Mouse (Mus musculus): ENCODE results near the gene Sox5. TPM values are rescaled to one million over a fixed set of nuclear protein-coding genes. Genes with fewer than 3 reads are reported as not detected.
A peak's percentile ranks its signal among the peaks of the same experiment; 100 is the strongest.

Sox5 gene
- polyA plus RNA-seq, 1 experiment from 2014 or later: 38.9 TPM

GRCm38 (mm10) chr6:144740343-144740742, 41.4 kb downstream of the Sox5 start:
- Histone ChIP-seq H3K36me3 (no peaks in the 10 kb centered on the region), H3K4me1 (replicated peaks) (no peaks in the 10 kb centered on the region), H3K9ac (no peak overlapping the region), H3K27me3 (no peaks in the 10 kb centered on the region), H3K4me2 (no peak overlapping the region), H3K9me3 (no peaks in the 10 kb centered on the region), H3K27ac (replicated peaks) (no peak overlapping the region), H3K4me3 (no peak overlapping the region)
- 89% methylated on average over 3 of the region's 3 CpGs for WGBS
- ATAC-seq (ENCODE audit: low FRiP score, low read depth): no peak

- H3K36me3 ChIP-seq: no peaks in the 10 kb centered on the region
- no peaks in the 10 kb centered on the region for H3K4me1 ChIP-seq (replicated peaks)
- no peak overlapping the region for H3K4me3 ChIP-seq
- H3K9me3 ChIP-seq: no peaks in the 10 kb centered on the region
- H3K4me2 ChIP-seq: no peak overlapping the region
- WGBS: 86% methylated on average over 2 of the region's 2 CpGs
- no peak overlapping the region for H3K27ac ChIP-seq (replicated peaks)
- no peak for ATAC-seq (ENCODE audit: low FRiP score, low read depth)
- no peaks in the 10 kb centered on the region for H3K27me3 ChIP-seq
- H3K9ac ChIP-seq: no peak overlapping the region
Observed at GRCm38 (mm10) chr6:144739753-144740152, 42.0 kb downstream of the Sox5 start.

DNA sequence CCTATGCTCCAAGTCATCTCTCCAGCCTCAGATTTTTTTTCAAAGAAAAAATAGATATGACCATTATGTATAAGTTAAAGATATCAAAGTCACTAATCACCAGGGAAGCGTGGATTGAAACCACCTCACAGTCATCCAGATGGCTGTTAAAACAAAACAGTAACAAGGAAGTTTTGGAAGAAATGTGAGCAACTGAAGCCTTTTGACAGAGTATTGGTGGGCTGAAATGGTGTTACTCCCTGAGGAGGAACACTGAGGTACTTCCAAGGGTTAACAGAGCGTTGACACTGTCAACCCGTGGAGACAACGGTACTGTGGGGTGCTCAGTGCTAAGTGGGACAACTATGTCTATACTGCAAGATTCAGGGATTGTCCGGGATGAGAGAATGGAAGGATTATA, 44.0 kb downstream of the Sox5 start:
- Histone ChIP-seq H3K4me1 (replicated peaks) (no peaks in the 10 kb centered on the region), H3K36me3 (no peaks in the 10 kb centered on the region), H3K4me3 (no peak overlapping the region), H3K9me3 (no peaks in the 10 kb centered on the region), H3K4me2 (no peak overlapping the region), H3K9ac (no peak overlapping the region), H3K27ac (replicated peaks) (no peak overlapping the region), H3K27me3 (no peaks in the 10 kb centered on the region)
- no peak for ATAC-seq (ENCODE audit: low FRiP score, low read depth)
- WGBS: 92% methylated on average over 5 of the region's 5 CpGs

DNA sequence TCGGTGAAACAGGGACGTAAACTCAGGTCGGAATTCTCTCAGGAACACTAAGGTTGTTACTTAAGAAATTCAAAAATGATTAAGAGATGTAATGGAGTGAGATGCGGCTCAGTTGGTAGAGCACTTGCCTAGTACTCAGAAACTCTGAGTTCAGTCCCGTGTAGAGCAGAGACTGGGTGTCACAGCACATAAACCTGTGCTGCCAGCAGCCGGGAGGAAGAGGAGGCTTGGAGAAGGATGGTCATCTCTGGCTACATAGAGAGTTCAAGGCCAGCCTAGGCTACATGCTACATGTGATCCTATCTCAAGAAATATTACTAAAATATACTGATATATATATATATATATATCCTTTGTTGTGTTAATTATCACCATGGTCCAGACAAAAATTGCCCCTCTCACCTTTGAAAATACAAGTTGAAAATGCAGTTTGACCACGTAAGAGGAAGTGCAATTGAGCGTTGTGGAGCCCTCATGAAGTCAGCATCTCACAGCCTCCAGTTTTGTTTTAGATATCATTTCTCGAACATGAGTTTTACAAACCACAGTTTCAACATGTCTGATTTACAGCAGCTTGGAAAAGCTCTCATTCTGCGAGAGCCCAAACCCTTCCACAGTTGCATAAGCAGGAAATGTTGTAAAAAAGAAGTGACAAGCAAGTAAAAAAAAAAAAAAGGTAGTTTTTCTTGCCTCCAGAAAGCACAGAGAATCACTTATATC, 50.4 kb downstream of the Sox5 start:
- no peak for ATAC-seq (ENCODE audit: low FRiP score, low read depth)
- whole genome bisulfite sequencing: 91% methylated on average over 10 of the region's 10 CpGs

DNA sequence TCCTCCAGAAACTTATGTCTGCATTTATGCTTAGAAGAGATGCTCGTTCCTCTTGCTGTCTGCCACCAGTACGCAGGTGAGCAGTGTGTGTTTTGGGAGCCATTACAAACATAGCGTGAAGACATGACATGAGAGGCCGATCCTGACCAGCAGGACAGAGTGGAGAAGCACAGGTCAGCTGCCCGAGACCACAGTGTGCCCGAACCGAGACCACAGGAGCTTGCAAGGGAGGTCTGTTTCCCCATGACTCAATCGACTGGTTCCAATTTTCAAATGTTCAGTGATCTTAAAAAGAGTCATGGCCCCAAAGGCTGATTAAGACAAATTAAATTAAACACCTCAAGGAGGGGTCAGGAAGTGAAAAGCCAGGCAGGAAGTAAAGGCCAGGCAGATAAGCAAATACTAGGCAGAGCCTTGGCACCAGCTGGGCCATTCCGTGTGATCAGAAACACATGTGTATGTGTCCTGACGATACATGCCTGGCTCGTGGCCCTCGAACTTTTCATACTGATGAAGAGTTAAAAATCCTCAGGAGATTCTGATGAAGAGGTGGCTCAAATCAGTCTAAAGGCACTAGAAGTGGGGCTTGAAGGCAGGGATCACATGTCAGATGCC, 58.1 kb downstream of the Sox5 start:
- Histone ChIP-seq H3K9ac (no peak overlapping the region), H3K27ac (replicated peaks) (no peak overlapping the region), H3K4me3 (no peak overlapping the region), H3K36me3 (no peaks in the 10 kb centered on the region), H3K9me3 (no peaks in the 10 kb centered on the region), H3K4me1 (replicated peaks) (no peaks in the 10 kb centered on the region), H3K4me2 (no peak overlapping the region), H3K27me3 (no peaks in the 10 kb centered on the region)
- no peak for ATAC-seq (ENCODE audit: low FRiP score, low read depth)
- WGBS: 87% methylated on average over 12 of the region's 12 CpGs

More for the DNA sequence above, 50.4 kb downstream of the Sox5 start:
- no peak overlapping the region for H3K4me3 ChIP-seq
- H3K36me3 ChIP-seq: no peaks in the 10 kb centered on the region
- no peak overlapping the region for H3K9ac ChIP-seq
- H3K27ac ChIP-seq (replicated peaks): no peak overlapping the region
- H3K4me1 ChIP-seq (replicated peaks): no peaks in the 10 kb centered on the region
- H3K27me3 ChIP-seq: no peaks in the 10 kb centered on the region
- no peaks in the 10 kb centered on the region for H3K9me3 ChIP-seq
- H3K4me2 ChIP-seq: no peak overlapping the region

- Histone ChIP-seq H3K4me3 (no peak overlapping the region), H3K4me1 (replicated peaks) (no peaks in the 10 kb centered on the region), H3K27me3 (no peaks in the 10 kb centered on the region), H3K36me3 (no peaks in the 10 kb centered on the region), H3K27ac (replicated peaks) (no peak overlapping the region), H3K9me3 (no peaks in the 10 kb centered on the region), H3K9ac (no peak overlapping the region), H3K4me2 (no peak overlapping the region)
- no peak for ATAC-seq (ENCODE audit: low FRiP score, low read depth)
- WGBS: 92% methylated on average over 5 of the region's 5 CpGs
Observed at GRCm38 (mm10) chr6:144723024-144723423, 58.8 kb downstream of the Sox5 start.

GRCm38 (mm10) chr6:144720846-144721245, 60.9 kb downstream of the Sox5 start:
- Histone ChIP-seq H3K27ac (replicated peaks) (no peak overlapping the region), H3K9me3 (no peaks in the 10 kb centered on the region), H3K4me1 (replicated peaks) (no peaks in the 10 kb centered on the region), H3K4me2 (no peak overlapping the region), H3K9ac (no peak overlapping the region), H3K36me3 (no peaks in the 10 kb centered on the region), H3K4me3 (no peak overlapping the region), H3K27me3 (no peaks in the 10 kb centered on the region)
- ATAC-seq (ENCODE audit: low FRiP score, low read depth): no peak
- WGBS: 95% methylated on average over 13 of the region's 13 CpGs

GRCm38 (mm10) chr6:144716376-144716775, 65.4 kb downstream of the Sox5 start:
- no peak for ATAC-seq (ENCODE audit: low FRiP score, low read depth)
- WGBS: 81% methylated on average over 1 of the region's 1 CpGs
- no peak overlapping the region for H3K9ac ChIP-seq
- H3K4me1 ChIP-seq (replicated peaks): peaks cover 8% of the 10 kb centered on the region
- no peak overlapping the region for H3K4me2 ChIP-seq
- H3K27ac ChIP-seq (replicated peaks): no peak overlapping the region
- no peaks in the 10 kb centered on the region for H3K9me3 ChIP-seq
- H3K27me3 ChIP-seq: no peaks in the 10 kb centered on the region
- no peak overlapping the region for H3K4me3 ChIP-seq
- H3K36me3 ChIP-seq: no peaks in the 10 kb centered on the region

- Histone ChIP-seq H3K4me1 (replicated peaks) (peaks cover 8% of the 10 kb centered on the region), H3K27me3 (no peaks in the 10 kb centered on the region), H3K36me3 (no peaks in the 10 kb centered on the region), H3K27ac (replicated peaks) (no peak overlapping the region), H3K4me2 (0 out of 2 replicates have a peak overlapping the region, but pooled peaks have one; percentile 8), H3K9me3 (no peaks in the 10 kb centered on the region), H3K9ac (no peak overlapping the region), H3K4me3 (no peak overlapping the region)
- ATAC-seq (ENCODE audit: low FRiP score, low read depth): peak; percentile 66
- WGBS: 34% methylated on average over 9 of the region's 9 CpGs
Observed at GRCm38 (mm10) chr6:144711841-144712240, 69.9 kb downstream of the Sox5 start.

DNA sequence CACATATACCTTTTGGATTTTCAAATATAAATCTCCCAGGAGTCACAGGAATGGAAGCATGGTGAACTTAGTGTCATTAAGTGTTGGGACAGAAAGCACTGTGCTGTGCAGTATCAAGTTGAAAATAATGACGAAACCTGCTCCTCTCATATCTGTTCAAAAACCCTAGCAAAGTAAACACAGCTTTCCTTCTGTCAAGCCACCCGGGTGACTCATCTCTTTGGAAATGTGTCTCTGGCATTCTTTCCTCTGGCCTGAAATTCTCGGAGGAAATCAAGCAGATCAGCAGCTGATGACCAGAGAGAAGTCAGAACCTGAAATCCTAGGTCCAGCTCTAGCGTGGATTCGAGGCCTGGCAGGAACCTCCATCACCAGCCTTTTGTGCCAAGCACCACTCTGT, 71.0 kb downstream of the Sox5 start:
- ATAC-seq (ENCODE audit: low FRiP score, low read depth): no peak
- 64% methylated on average over 5 of the region's 5 CpGs for WGBS
- Histone ChIP-seq H3K27me3 (no peaks in the 10 kb centered on the region), H3K27ac (replicated peaks) (no peak overlapping the region), H3K9me3 (no peaks in the 10 kb centered on the region), H3K9ac (no peak overlapping the region), H3K4me2 (no peak overlapping the region), H3K4me1 (replicated peaks) (peaks cover 8% of the 10 kb centered on the region), H3K4me3 (no peak overlapping the region), H3K36me3 (no peaks in the 10 kb centered on the region)

DNA sequence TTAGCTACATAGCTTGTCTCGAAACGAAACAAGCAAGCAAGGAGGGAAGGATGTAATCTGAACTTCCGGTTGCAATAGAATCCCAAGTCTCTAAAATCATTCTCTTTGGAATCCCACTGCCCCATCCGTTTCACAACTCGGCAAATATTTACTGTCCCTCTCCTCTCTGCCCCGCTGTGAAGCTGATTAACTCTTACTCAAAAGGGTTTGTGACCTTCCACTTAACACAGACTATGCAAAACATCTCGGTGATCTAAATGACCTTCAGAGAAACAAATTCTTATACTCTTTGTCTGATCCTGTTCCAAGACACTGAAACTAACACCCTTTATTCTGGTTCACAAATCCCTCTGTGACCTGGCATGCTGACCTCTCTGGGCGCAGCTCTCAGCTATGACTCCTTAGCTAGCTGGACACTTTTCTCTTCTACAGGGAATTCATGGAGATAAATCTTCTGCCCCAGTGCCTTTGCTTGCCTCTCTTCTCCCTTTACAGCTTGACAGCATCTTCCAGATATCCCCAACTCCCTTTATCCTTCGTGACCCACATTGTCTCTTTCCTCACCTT, 72.1 kb downstream of the Sox5 start:
- Histone ChIP-seq H3K4me3 (no peak overlapping the region), H3K9ac (no peak overlapping the region), H3K4me1 (replicated peaks) (peaks cover 8% of the 10 kb centered on the region), H3K36me3 (no peaks in the 10 kb centered on the region), H3K9me3 (no peaks in the 10 kb centered on the region), H3K27ac (replicated peaks) (no peak overlapping the region), H3K4me2 (no peak overlapping the region), H3K27me3 (no peaks in the 10 kb centered on the region)
- ATAC-seq (ENCODE audit: low FRiP score, low read depth): no peak
- 62% methylated on average over 9 of the region's 9 CpGs for WGBS

DNA sequence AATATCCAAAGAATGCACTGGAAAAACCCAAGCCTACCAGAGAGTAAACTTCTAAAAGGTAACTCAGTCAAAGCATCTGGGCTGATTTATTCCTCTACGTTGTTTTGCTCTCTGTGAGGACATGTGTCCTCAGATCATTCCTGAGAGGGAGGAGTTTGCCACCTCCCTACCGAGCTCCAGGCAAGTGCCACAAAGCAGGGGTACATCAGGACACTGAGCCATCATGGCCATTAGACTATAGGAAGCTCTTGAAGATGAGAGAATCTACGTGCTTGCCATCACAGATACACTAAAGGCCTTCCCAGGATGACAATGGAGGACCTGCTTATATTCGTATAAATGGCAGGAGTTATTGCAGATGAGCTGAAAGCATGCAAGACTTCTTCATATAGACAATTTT, 73.4 kb downstream of the Sox5 start:
- Histone ChIP-seq H3K27me3 (no peaks in the 10 kb centered on the region), H3K27ac (replicated peaks) (no peak overlapping the region), H3K4me1 (replicated peaks) (peaks cover 8% of the 10 kb centered on the region), H3K9me3 (no peaks in the 10 kb centered on the region), H3K4me3 (no peak overlapping the region), H3K4me2 (no peak overlapping the region), H3K9ac (no peak overlapping the region), H3K36me3 (no peaks in the 10 kb centered on the region)
- ATAC-seq (ENCODE audit: low FRiP score, low read depth): no peak
- 72% methylated on average over 4 of the region's 4 CpGs for whole genome bisulfite sequencing

Data from hindbrain, embryonic 15.5 days (tissue).